In genomic region chr2:166082193-166082592, GRCm38 (mm10) we compare ENCODE assay signal across 10 mouse cellular contexts.
DNase-seq lines count a peak whose midpoint lies in the region; ATAC-seq and TF ChIP-seq lines count a peak whose summit lies in the region.
"Had no signal": no experiment of that assay in that cellular context is flagged by ENCODE, and none has a peak within 500 bp of the region (broad histone marks: within the 10 kb centered on the region; RNA-seq: fewer than 3 reads in every experiment).

No protein-coding gene starts in this region.

- no peak overlapping the region for H3K4me2 ChIP-seq in intestine, postnatal 0 days (replicated peaks; ENCODE audit: low read depth)
- no peak overlapping the region for H3K4me2 ChIP-seq in intestine, embryonic 15.5 days (replicated peaks)
- H3K4me2 ChIP-seq in heart, embryonic 11.5 days, result no peak overlapping the region
- H3K4me2 ChIP-seq in midbrain, postnatal 0 days (ENCODE audit: low read depth, low read length, poor library complexity, severe bottlenecking), result no peak overlapping the region
- H3K4me2 ChIP-seq: neural tube, embryonic 13.5 days had no signal

- H3K4me3 ChIP-seq in intestine, postnatal 0 days (ENCODE audit: low read depth, low read length), result no peak overlapping the region
- no peak overlapping the region for H3K4me3 ChIP-seq in intestine, embryonic 15.5 days (replicated peaks)
- no peak overlapping the region for H3K4me3 ChIP-seq in heart, embryonic 11.5 days (ENCODE audit: low read depth, low read length)
- H3K4me3 ChIP-seq in midbrain, postnatal 0 days (ENCODE audit: low read depth, low read length), result no peak overlapping the region
- H3K4me3 ChIP-seq: erythroblast, embryonic 14.5 days; neural tube, embryonic 13.5 days had no signal

- peak; percentile 88 for TF ChIP-seq CTCF in intestine, postnatal 0 days (IDR thresholded peaks at IDR 0.05; ENCODE audit: low read depth)
- peak; percentile 82 for TF ChIP-seq CTCF in midbrain, postnatal 0 days (IDR thresholded peaks at IDR 0.05)

- peak; percentile 84 to 86 for DNase-seq in adrenal gland, adult 18-20 months (ENCODE audit: low spot score in 2 of 2)
- peak; percentile 75 for DNase-seq in embryo, embryonic 11 days
- DNase-seq in layer of hippocampus, postnatal 36 days, result peak; percentile 57 to 63
- DNase-seq in midbrain, postnatal 0 days (ENCODE audit: low spot score), result peak; percentile 69
- peak; percentile 23 to 31 for DNase-seq in thymus, adult 18-20 months

- no peaks in the 10 kb centered on the region for H3K9me3 ChIP-seq in intestine, postnatal 0 days (ENCODE audit: control insufficient read depth)
- no peaks in the 10 kb centered on the region for H3K9me3 ChIP-seq in intestine, embryonic 15.5 days
- H3K9me3 ChIP-seq in heart, embryonic 11.5 days (replicated peaks; ENCODE audit: control insufficient read depth, low read length), result no peaks in the 10 kb centered on the region
- H3K9me3 ChIP-seq in midbrain, postnatal 0 days (ENCODE audit: low read length), result no peaks in the 10 kb centered on the region
- H3K9me3 ChIP-seq: neural tube, embryonic 13.5 days had no signal

- WGBS in intestine, postnatal 0 days, result 55% methylated on average over 5 of the region's 5 CpGs
- 64% methylated on average over 5 of the region's 5 CpGs for WGBS in intestine, embryonic 15.5 days
- WGBS in heart, embryonic 11.5 days (ENCODE audit: insufficient replicate concordance), result 44% methylated on average over 5 of the region's 5 CpGs
- WGBS in midbrain, postnatal 0 days, result 66% methylated on average over 5 of the region's 5 CpGs

- H3K27ac ChIP-seq in intestine, postnatal 0 days (ENCODE audit: low read depth, low read length), result 0 out of 2 replicates have a peak overlapping the region, but pooled peaks have one; percentile 11
- H3K27ac ChIP-seq in intestine, embryonic 15.5 days, result no peak overlapping the region
- H3K27ac ChIP-seq in heart, embryonic 11.5 days (ENCODE audit: low read depth, low read length), result peak overlapping the region; percentile 96; the same call in 1 of the 2 replicates
- H3K27ac ChIP-seq in midbrain, postnatal 0 days (ENCODE audit: low read depth, low read length), result no peak overlapping the region

- H3K4me1 ChIP-seq in intestine, postnatal 0 days (replicated peaks; ENCODE audit: control insufficient read depth, insufficient read depth, low read length), result peaks cover 4% of the 10 kb centered on the region; the same call in 1 of the 2 replicates
- peaks cover 23% of the 10 kb centered on the region for H3K4me1 ChIP-seq in intestine, embryonic 15.5 days (replicated peaks)
- H3K4me1 ChIP-seq in heart, embryonic 11.5 days (ENCODE audit: control insufficient read depth, insufficient read depth, low read length), result peaks cover 24% of the 10 kb centered on the region
- no peaks in the 10 kb centered on the region for H3K4me1 ChIP-seq in midbrain, postnatal 0 days (ENCODE audit: insufficient read depth, low read length)

- ATAC-seq in intestine, postnatal 0 days, result no peak
- ATAC-seq in intestine, embryonic 15.5 days, result no peak
- ATAC-seq in heart, embryonic 11.5 days (replicated peaks; ENCODE audit: insufficient number of reproducible peaks, low FRiP score, low TSS enrichment), result no peak
- no peak for ATAC-seq in midbrain, postnatal 0 days (ENCODE audit: low FRiP score)

- H3K27me3 ChIP-seq in intestine, postnatal 0 days (replicated peaks; ENCODE audit: control insufficient read depth, insufficient read depth, low read length), result no peaks in the 10 kb centered on the region
- no peaks in the 10 kb centered on the region for H3K27me3 ChIP-seq in intestine, embryonic 15.5 days (replicated peaks)
- no peaks in the 10 kb centered on the region for H3K27me3 ChIP-seq in heart, embryonic 11.5 days (ENCODE audit: control insufficient read depth, insufficient read depth, low read length)
- H3K27me3 ChIP-seq in midbrain, postnatal 0 days (ENCODE audit: insufficient read depth, low read length), result no peaks in the 10 kb centered on the region
- H3K27me3 ChIP-seq: neural tube, embryonic 13.5 days had no signal

- peaks cover 65% of the 10 kb centered on the region for H3K36me3 ChIP-seq in intestine, postnatal 0 days (ENCODE audit: control insufficient read depth, insufficient read depth)
- H3K36me3 ChIP-seq in intestine, embryonic 15.5 days, result peaks cover 13% of the 10 kb centered on the region
- H3K36me3 ChIP-seq in heart, embryonic 11.5 days (ENCODE audit: control insufficient read depth, insufficient read depth, low read length), result peaks cover 12% of the 10 kb centered on the region
- peaks cover 26% of the 10 kb centered on the region for H3K36me3 ChIP-seq in midbrain, postnatal 0 days (ENCODE audit: insufficient read depth, low read length)

- no peak overlapping the region for H3K9ac ChIP-seq in intestine, postnatal 0 days (ENCODE audit: low read depth, low read length)
- H3K9ac ChIP-seq in intestine, embryonic 15.5 days, result no peak overlapping the region
- no peak overlapping the region for H3K9ac ChIP-seq in heart, embryonic 11.5 days (ENCODE audit: low read depth, low read length)
- no peak overlapping the region for H3K9ac ChIP-seq in midbrain, postnatal 0 days (replicated peaks; ENCODE audit: low read length, poor library complexity, severe bottlenecking)
- H3K9ac ChIP-seq: neural tube, embryonic 13.5 days had no signal

Comparison
In these comparisons a context has a peak if more than half of its experiments do, and no peak if none do; other contexts are left out.
1. H3K27ac ChIP-seq: peak in intestine, postnatal 0 days (single experiment) and heart, embryonic 11.5 days (single experiment); none in intestine, embryonic 15.5 days (single experiment) and midbrain, postnatal 0 days (single experiment).
2. DNase-seq: peak in every context shown above with its lines; median percentile 85 in adrenal gland, adult 18-20 months; 75 in embryo, embryonic 11 days; 69 in midbrain, postnatal 0 days; 60 in layer of hippocampus, postnatal 36 days; 27 in thymus, adult 18-20 months.